Mouse (Mus musculus): ENCODE data around the gene Mzt1. TPM values are rescaled to one million over a fixed set of nuclear protein-coding genes. Genes with fewer than 3 reads are reported as not detected.

The Mzt1 gene
- 93.8 and 94.1 TPM in 2 replicates for polyA plus RNA-seq (2014; fragmentation: Nextera tagmentation; extraction: Ambion mirVana)

DNA sequence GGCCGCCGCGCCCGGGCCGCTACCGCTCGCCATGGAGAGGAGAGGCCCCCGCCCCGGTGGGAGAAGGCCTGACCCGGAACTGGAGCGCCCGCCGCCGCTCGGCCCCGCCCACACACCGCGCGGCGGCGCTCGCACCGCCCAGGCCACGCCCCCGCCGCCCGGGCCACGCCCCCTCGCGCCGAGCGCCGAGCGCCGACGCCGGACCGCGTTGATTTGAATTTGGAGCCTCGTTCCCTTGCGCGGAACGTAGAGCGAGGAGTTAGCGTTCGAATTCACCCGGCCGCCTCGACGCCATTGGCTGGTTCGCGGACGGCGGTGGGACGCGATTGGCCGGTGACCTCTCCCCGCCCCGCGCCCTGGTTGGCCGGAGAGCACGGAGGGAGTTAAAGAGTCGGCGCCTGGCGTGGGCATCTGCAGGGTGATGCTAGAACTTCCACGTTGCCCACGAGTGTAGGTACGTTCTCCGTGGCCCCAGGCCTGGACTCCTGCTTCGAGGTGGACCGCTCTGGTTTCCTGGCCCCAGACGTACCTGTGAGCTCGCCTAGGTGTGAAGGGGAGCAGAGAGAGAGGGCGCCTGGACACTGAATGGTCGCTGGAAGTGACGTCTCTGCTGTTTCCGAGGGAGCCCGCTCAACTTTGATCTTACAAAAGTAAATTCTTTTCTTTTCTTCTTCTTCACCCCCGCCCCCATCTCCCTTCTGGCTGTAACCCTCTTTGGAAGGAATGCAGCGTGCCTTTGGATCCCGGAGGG, at the start of gene Mzt1, which contains the start of gene Bora:
Mzt1 (minus strand) TSS at position 104 of the 751 bp plus-strand sequence.
Bora (plus strand) TSS at position 192 of the 751 bp plus-strand sequence.
- under 1% methylated on average over 75 of the region's 81 CpGs for WGBS
- Histone ChIP-seq H3K4me2 (ENCODE audit: low read length) (peak within 1 kb of the TSS; percentile 72), H3K4me3 (ENCODE audit: control insufficient read depth in 1 of 2, insufficient read depth in 1 of 2, low read depth in 1 of 2, low read length in 2 of 2) (peak within 1 kb of the TSS; percentile 97 to 99), H3K9me3 (ENCODE audit: control insufficient read depth, low read length) (no peaks in the 10 kb centered on the region), H3K9ac (ENCODE audit: low read length) (peak within 1 kb of the TSS; percentile 98), H3K36me3 (ENCODE audit: control insufficient read depth, insufficient read depth, low read length) (peaks cover 21% of the 10 kb centered on the region), H3K27ac (replicated peaks in 1 of 2; ENCODE audit: control insufficient read depth in 1 of 2, insufficient read depth in 1 of 2, low read depth in 2 of 2, low read length in 2 of 2) (peak within 1 kb of the TSS; percentile 82 to 94), H3K4me1 (ENCODE audit: control insufficient read depth in 2 of 2, insufficient read depth in 2 of 2, low read length in 2 of 2) (peaks cover 14 to 28% of the 10 kb centered on the region in 2 experiments), H3K27me3 (ENCODE audit: control insufficient read depth, insufficient read depth, low read length) (no peaks in the 10 kb centered on the region)
- peak; percentile 94 for ATAC-seq (ENCODE audit: insufficient number of reproducible peaks, insufficient read depth, low FRiP score, low read depth)

DNA sequence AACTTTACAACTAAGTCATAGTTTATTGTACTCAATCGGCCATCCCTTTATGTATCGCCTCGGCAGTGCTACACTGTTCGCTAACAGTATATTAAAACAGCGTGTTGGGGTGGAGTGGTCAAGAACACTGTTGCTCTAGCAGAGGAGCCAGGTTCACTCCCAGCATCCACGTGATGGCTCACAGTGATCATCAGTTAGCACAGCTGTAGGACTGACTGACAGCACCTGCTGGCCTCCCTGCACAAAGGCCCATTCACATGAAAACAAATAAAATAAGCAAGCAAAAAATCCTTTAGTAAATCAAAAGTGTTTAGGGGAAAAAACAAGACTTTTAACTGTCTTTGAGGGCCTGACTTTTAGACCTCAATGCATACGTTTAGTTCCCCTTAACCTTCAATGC, 43.0 kb upstream of the Mzt1 start:
- no peak overlapping the region for H3K4me3 ChIP-seq (ENCODE audit: control insufficient read depth in 1 of 2, insufficient read depth in 1 of 2, low read depth in 1 of 2, low read length in 2 of 2)
- no peaks in the 10 kb centered on the region for H3K9me3 ChIP-seq (ENCODE audit: control insufficient read depth, low read length)
- ATAC-seq (ENCODE audit: insufficient number of reproducible peaks, insufficient read depth, low FRiP score, low read depth): no peak
- H3K36me3 ChIP-seq (ENCODE audit: control insufficient read depth, insufficient read depth, low read length): peaks cover 87% of the 10 kb centered on the region
- H3K9ac ChIP-seq (ENCODE audit: low read length): no peak overlapping the region
- H3K27me3 ChIP-seq (ENCODE audit: control insufficient read depth, insufficient read depth, low read length): no peaks in the 10 kb centered on the region
- H3K4me2 ChIP-seq (ENCODE audit: low read length): no peak overlapping the region
- H3K27ac ChIP-seq (replicated peaks in 1 of 2; ENCODE audit: control insufficient read depth in 1 of 2, insufficient read depth in 1 of 2, low read depth in 2 of 2, low read length in 2 of 2): no peak overlapping the region
- 0 out of 4 replicates have a peak, but pooled peaks cover 0 to 2% of the 10 kb centered on the region in 2 experiments for H3K4me1 ChIP-seq (ENCODE audit: control insufficient read depth in 2 of 2, insufficient read depth in 2 of 2, low read length in 2 of 2)
- 94% methylated on average over 7 of the region's 7 CpGs for WGBS

- Histone ChIP-seq H3K4me2 (ENCODE audit: low read length) (no peak overlapping the region), H3K9me3 (ENCODE audit: control insufficient read depth, low read length) (no peaks in the 10 kb centered on the region), H3K4me3 (ENCODE audit: control insufficient read depth in 1 of 2, insufficient read depth in 1 of 2, low read depth in 1 of 2, low read length in 2 of 2) (no peak overlapping the region), H3K27ac (replicated peaks in 1 of 2; ENCODE audit: control insufficient read depth in 1 of 2, insufficient read depth in 1 of 2, low read depth in 2 of 2, low read length in 2 of 2) (no peak overlapping the region), H3K27me3 (ENCODE audit: control insufficient read depth, insufficient read depth, low read length) (no peaks in the 10 kb centered on the region), H3K9ac (ENCODE audit: low read length) (no peak overlapping the region), H3K36me3 (ENCODE audit: control insufficient read depth, insufficient read depth, low read length) (peaks cover 88% of the 10 kb centered on the region), H3K4me1 (ENCODE audit: control insufficient read depth in 2 of 2, insufficient read depth in 2 of 2, low read length in 2 of 2) (no peaks in the 10 kb centered on the region)
- WGBS: 92% methylated on average over 4 of the region's 4 CpGs
- ATAC-seq (ENCODE audit: insufficient number of reproducible peaks, insufficient read depth, low FRiP score, low read depth): no peak
Observed at GRCm38 (mm10) chr14:99071146-99071545, 25.2 kb upstream of the Mzt1 start.

DNA sequence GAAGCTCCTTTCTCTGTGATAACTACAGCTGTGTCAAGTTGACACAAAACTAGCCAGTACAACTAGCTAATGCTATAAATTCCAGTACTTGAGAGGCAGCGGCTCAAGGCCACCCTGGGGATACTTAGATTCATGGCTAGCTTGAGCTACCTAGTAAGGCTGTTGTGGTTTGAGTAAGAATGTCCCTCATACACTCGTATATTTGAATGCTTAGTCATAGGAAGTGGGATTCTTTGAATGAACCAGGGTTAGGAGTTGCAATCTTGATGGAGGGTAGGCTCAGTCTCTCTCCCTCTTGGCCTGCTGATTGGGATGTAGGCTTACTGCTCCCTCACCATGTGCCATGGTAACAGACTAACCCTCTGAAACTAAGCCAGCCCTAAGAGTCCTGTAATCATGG, 17.2 kb upstream of the Mzt1 start:
- peaks cover 66% of the 10 kb centered on the region for H3K36me3 ChIP-seq (ENCODE audit: control insufficient read depth, insufficient read depth, low read length)
- WGBS: 92% methylated on average over 2 of the region's 2 CpGs

DNA sequence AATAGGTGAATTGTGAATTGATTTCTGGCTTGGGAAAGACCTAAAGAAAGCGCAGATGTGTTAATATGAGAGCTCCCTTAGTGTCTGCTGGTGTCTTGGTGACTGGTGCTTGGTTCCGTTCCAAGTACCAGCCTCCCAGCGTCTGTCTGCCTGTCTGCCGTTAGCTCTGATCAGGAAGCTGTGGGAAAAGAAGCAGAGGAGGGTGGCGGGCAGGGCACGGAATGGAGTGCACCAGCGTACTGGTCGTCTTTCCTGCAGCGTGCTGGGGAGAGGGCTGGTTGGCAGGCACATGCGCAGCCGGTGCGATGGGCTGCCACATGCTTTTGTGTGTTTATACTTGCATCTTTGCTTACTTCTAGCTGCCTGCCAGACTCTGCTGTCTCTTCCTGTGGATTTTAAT, 14.7 kb upstream of the Mzt1 start:
- H3K27ac ChIP-seq (replicated peaks in 1 of 2; ENCODE audit: control insufficient read depth in 1 of 2, insufficient read depth in 1 of 2, low read depth in 2 of 2, low read length in 2 of 2): no peak overlapping the region
- no peak overlapping the region for H3K4me2 ChIP-seq (ENCODE audit: low read length)
- no peak for ATAC-seq (ENCODE audit: insufficient number of reproducible peaks, insufficient read depth, low FRiP score, low read depth)
- H3K4me3 ChIP-seq (ENCODE audit: control insufficient read depth in 1 of 2, insufficient read depth in 1 of 2, low read depth in 1 of 2, low read length in 2 of 2): no peak overlapping the region
- WGBS: 85% methylated on average over 12 of the region's 12 CpGs
- H3K9ac ChIP-seq (ENCODE audit: low read length): no peak overlapping the region
- H3K27me3 ChIP-seq (ENCODE audit: control insufficient read depth, insufficient read depth, low read length): no peaks in the 10 kb centered on the region
- peaks cover 65% of the 10 kb centered on the region for H3K36me3 ChIP-seq (ENCODE audit: control insufficient read depth, insufficient read depth, low read length)
- H3K4me1 ChIP-seq (ENCODE audit: control insufficient read depth in 2 of 2, insufficient read depth in 2 of 2, low read length in 2 of 2): no peaks in the 10 kb centered on the region
- H3K9me3 ChIP-seq (ENCODE audit: control insufficient read depth, low read length): no peaks in the 10 kb centered on the region

More for the DNA sequence above, 17.2 kb upstream of the Mzt1 start:
- H3K4me1 ChIP-seq (ENCODE audit: control insufficient read depth in 2 of 2, insufficient read depth in 2 of 2, low read length in 2 of 2): no peaks in the 10 kb centered on the region
- H3K27ac ChIP-seq (replicated peaks in 1 of 2; ENCODE audit: control insufficient read depth in 1 of 2, insufficient read depth in 1 of 2, low read depth in 2 of 2, low read length in 2 of 2): no peak overlapping the region
- ATAC-seq (ENCODE audit: insufficient number of reproducible peaks, insufficient read depth, low FRiP score, low read depth): no peak
- H3K9ac ChIP-seq (ENCODE audit: low read length): no peak overlapping the region
- no peak overlapping the region for H3K4me2 ChIP-seq (ENCODE audit: low read length)
- H3K9me3 ChIP-seq (ENCODE audit: control insufficient read depth, low read length): no peaks in the 10 kb centered on the region
- H3K27me3 ChIP-seq (ENCODE audit: control insufficient read depth, insufficient read depth, low read length): no peaks in the 10 kb centered on the region
- H3K4me3 ChIP-seq (ENCODE audit: control insufficient read depth in 1 of 2, insufficient read depth in 1 of 2, low read depth in 1 of 2, low read length in 2 of 2): no peak overlapping the region

- no peaks in the 10 kb centered on the region for H3K27me3 ChIP-seq (ENCODE audit: control insufficient read depth, insufficient read depth, low read length)
- H3K27ac ChIP-seq (replicated peaks in 1 of 2; ENCODE audit: control insufficient read depth in 1 of 2, insufficient read depth in 1 of 2, low read depth in 2 of 2, low read length in 2 of 2): no peak overlapping the region
- H3K4me3 ChIP-seq (ENCODE audit: control insufficient read depth in 1 of 2, insufficient read depth in 1 of 2, low read depth in 1 of 2, low read length in 2 of 2): no peak overlapping the region
- no peak overlapping the region for H3K9ac ChIP-seq (ENCODE audit: low read length)
- H3K4me2 ChIP-seq (ENCODE audit: low read length): no peak overlapping the region
- no peaks in the 10 kb centered on the region for H3K9me3 ChIP-seq (ENCODE audit: control insufficient read depth, low read length)
- H3K4me1 ChIP-seq (ENCODE audit: control insufficient read depth in 2 of 2, insufficient read depth in 2 of 2, low read length in 2 of 2): no peaks in the 10 kb centered on the region
- 85% methylated on average over 7 of the region's 7 CpGs for WGBS
- ATAC-seq (ENCODE audit: insufficient number of reproducible peaks, insufficient read depth, low FRiP score, low read depth): peak; percentile 31; the same call in 1 of the 2 replicates
- H3K36me3 ChIP-seq (ENCODE audit: control insufficient read depth, insufficient read depth, low read length): peaks cover 68% of the 10 kb centered on the region
Observed at GRCm38 (mm10) chr14:99058959-99059586, 13.1 kb upstream of the Mzt1 start.

- H3K4me2 ChIP-seq (ENCODE audit: low read length): peak overlapping the region; percentile 72
- H3K4me1 ChIP-seq (ENCODE audit: control insufficient read depth in 2 of 2, insufficient read depth in 2 of 2, low read length in 2 of 2): peaks cover 11 to 22% of the 10 kb centered on the region in 2 experiments
- H3K9me3 ChIP-seq (ENCODE audit: control insufficient read depth, low read length): no peaks in the 10 kb centered on the region
- H3K9ac ChIP-seq (ENCODE audit: low read length): peak overlapping the region; percentile 98
- peak overlapping the region; percentile 47 to 94 for H3K27ac ChIP-seq (replicated peaks in 1 of 2; ENCODE audit: control insufficient read depth in 1 of 2, insufficient read depth in 1 of 2, low read depth in 2 of 2, low read length in 2 of 2)
- under 1% methylated on average over 15 of the region's 15 CpGs for WGBS
- H3K27me3 ChIP-seq (ENCODE audit: control insufficient read depth, insufficient read depth, low read length): no peaks in the 10 kb centered on the region
- ATAC-seq (ENCODE audit: insufficient number of reproducible peaks, insufficient read depth, low FRiP score, low read depth): no peak
- peaks cover 24% of the 10 kb centered on the region for H3K36me3 ChIP-seq (ENCODE audit: control insufficient read depth, insufficient read depth, low read length)
- peak overlapping the region; percentile 97 to 99 for H3K4me3 ChIP-seq (ENCODE audit: control insufficient read depth in 1 of 2, insufficient read depth in 1 of 2, low read depth in 1 of 2, low read length in 2 of 2)
Observed at GRCm38 (mm10) chr14:99046782-99047181, 848 bp upstream of the Mzt1 start.
